Mouse (Mus musculus) midbrain, embryonic 11.5 days (tissue): Measurements from ENCODE around the gene Kcnc1. TPM values are rescaled to one million over a fixed set of nuclear protein-coding genes. Genes with fewer than 3 reads are reported as not detected.

Source experiments
- ATAC-seq: fragments of 200-750 bp; cut with Nextera tagmentation; 2 replicates; pipeline ENCODE4 v1.8.0; 2017; ENCODE audit warnings: moderate TSS enrichment, moderate library complexity; ENCODE audit not compliant: low FRiP score
- DNase-seq: peaks from one replicate; pipeline ENCODE4 v3.0.0; 2015; ENCODE audit warnings: low spot score; ENCODE audit errors: missing footprints
- H3K27ac ChIP-seq: fragments of 300-500 bp; sonication (generic); 2 replicates; pipeline ENCODE4 v1.5.1; 2014; ENCODE audit warnings: low read depth, low read length
- H3K27me3 ChIP-seq: fragments of 300-500 bp; sonication (generic); 2 replicates; pipeline ENCODE4 v1.6.1; 2014; ENCODE audit warnings: mild to moderate bottlenecking, low read length, moderate library complexity, mixed read lengths; ENCODE audit not compliant: control insufficient read depth, insufficient read depth
- H3K36me3 ChIP-seq: fragments of 300-500 bp; sonication (generic); 2 replicates; pipeline ENCODE4 v1.6.1; 2014; ENCODE audit warnings: mild to moderate bottlenecking, low read length, moderate library complexity, mixed read lengths; ENCODE audit not compliant: control insufficient read depth, insufficient read depth
- H3K4me1 ChIP-seq: fragments of 300-500 bp; sonication (generic); 2 replicates; pipeline ENCODE4 v1.6.1; 2014; ENCODE audit warnings: low read length; ENCODE audit not compliant: control insufficient read depth, insufficient read depth
- H3K4me2 ChIP-seq: fragments of 300-500 bp; sonication (generic); 2 replicates; pipeline ENCODE4 v1.6.1; 2014; ENCODE audit warnings: mild to moderate bottlenecking, moderate library complexity
- H3K4me3 ChIP-seq: fragments of 300-500 bp; sonication (generic); 2 replicates; pipeline ENCODE4 v1.5.1; 2014; ENCODE audit warnings: low read depth, low read length
- H3K9ac ChIP-seq: fragments of 300-500 bp; sonication (generic); 2 replicates; pipeline ENCODE4 v1.6.1; 2014; ENCODE audit warnings: low read length
- H3K9me3 ChIP-seq: fragments of 300-500 bp; sonication (generic); 2 replicates; pipeline ENCODE4 v1.6.1; 2016; ENCODE audit warnings: low read length; ENCODE audit not compliant: control insufficient read depth
- WGBS: fragments of 180-500 bp; shearing (Covaris S2); extraction: QIAGEN DNeasy Blood & Tissue Kit; methylation state at CpG from one replicate; pipeline ENCODE4 v1.1.7; 2014; 5-methylcytosine and 5-hydroxymethylcytosine counted together
- polyA plus RNA-seq: library from polyadenylated mRNA; unstranded; fragments of >200 nt; fragmentation: Nextera tagmentation; extraction: Ambion mirVana; gene quantifications from 2 replicates; pipeline ENCODE4 v1.2.1, GENCODE M21; 2014

Kcnc1 gene
- polyA plus RNA-seq, 1 experiment from 2014 or later = 1.4 TPM

GRCm38 (mm10) chr7:46471054-46471737 lies 74.9 kb downstream of the Kcnc1 start:
- ATAC-seq (no peak), DNase-seq (peak; percentile 26)
- no peak overlapping the region for H3K27ac ChIP-seq
- no peaks in the 10 kb centered on the region for H3K27me3 ChIP-seq
- H3K36me3 ChIP-seq = no peaks in the 10 kb centered on the region
- H3K9me3 ChIP-seq = no peaks in the 10 kb centered on the region
- 65% methylated on average over 7 of the region's 7 CpGs for WGBS
- H3K4me3 ChIP-seq = no peak overlapping the region
- no peak overlapping the region for H3K4me2 ChIP-seq
- no peak overlapping the region for H3K9ac ChIP-seq
- H3K4me1 ChIP-seq = peaks cover 5% of the 10 kb centered on the region; the same call in 1 of the 2 replicates

DNA sequence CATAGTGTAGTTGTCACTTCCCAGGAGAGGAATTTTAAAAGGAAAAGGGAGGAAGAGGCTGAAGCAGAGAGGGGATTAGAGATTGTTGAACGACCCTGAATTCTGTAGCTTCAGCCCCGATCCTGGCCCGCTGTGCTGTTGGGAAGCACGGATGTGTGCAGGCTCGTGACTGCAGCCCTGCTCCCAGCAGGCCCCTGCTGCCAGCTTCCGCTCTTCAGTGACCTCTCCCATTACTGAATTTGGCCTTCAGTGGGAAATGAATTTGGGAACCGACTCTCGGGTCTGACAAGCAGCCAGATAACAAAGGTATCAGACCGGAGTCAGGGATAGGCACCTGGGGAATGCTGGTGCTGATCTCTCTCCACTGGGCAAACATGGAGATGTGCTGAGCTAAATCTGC lies 76.8 kb downstream of the Kcnc1 start:
- 20% methylated on average over 9 of the region's 9 CpGs for WGBS
- DNase-seq (peak; percentile 75), ATAC-seq (no peak)
- peaks cover 5% of the 10 kb centered on the region; the same call in 1 of the 2 replicates for H3K4me1 ChIP-seq
- H3K27ac ChIP-seq = no peak overlapping the region
- H3K9me3 ChIP-seq = no peaks in the 10 kb centered on the region
- no peak overlapping the region for H3K4me2 ChIP-seq
- 0 out of 2 replicates have a peak overlapping the region, but pooled peaks have one; percentile 10 for H3K9ac ChIP-seq
- no peak overlapping the region for H3K4me3 ChIP-seq
- H3K36me3 ChIP-seq = no peaks in the 10 kb centered on the region
- no peaks in the 10 kb centered on the region for H3K27me3 ChIP-seq

DNA sequence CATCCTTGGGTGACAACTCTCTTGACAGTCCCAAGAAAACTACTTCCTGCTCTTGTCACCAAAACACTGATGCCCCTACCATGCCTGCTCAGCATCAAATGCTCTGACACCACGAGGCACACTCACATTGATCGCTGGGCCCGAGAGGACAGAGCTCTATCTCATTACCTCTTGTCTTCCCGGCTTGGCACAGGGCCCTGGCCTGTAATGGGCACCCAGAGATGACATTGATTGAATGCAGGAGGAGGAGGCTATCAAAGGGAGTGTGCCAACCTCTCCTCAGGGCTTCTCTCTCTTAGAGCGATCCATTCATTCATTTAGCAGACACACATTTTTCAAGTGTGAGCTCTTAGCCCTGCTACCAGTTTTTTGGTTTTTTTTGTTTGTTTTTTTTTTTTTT lies 79.2 kb downstream of the Kcnc1 start:
- no peaks in the 10 kb centered on the region for H3K36me3 ChIP-seq
- H3K27me3 ChIP-seq = no peaks in the 10 kb centered on the region
- no peaks in the 10 kb centered on the region for H3K9me3 ChIP-seq
- DNase-seq (no peak), ATAC-seq (no peak)
- H3K4me1 ChIP-seq = peaks cover 5% of the 10 kb centered on the region; the same call in 1 of the 2 replicates
- H3K4me3 ChIP-seq = no peak overlapping the region
- WGBS = 93% methylated on average over 5 of the region's 5 CpGs
- H3K9ac ChIP-seq = no peak overlapping the region
- H3K4me2 ChIP-seq = no peak overlapping the region
- H3K27ac ChIP-seq = no peak overlapping the region

DNA sequence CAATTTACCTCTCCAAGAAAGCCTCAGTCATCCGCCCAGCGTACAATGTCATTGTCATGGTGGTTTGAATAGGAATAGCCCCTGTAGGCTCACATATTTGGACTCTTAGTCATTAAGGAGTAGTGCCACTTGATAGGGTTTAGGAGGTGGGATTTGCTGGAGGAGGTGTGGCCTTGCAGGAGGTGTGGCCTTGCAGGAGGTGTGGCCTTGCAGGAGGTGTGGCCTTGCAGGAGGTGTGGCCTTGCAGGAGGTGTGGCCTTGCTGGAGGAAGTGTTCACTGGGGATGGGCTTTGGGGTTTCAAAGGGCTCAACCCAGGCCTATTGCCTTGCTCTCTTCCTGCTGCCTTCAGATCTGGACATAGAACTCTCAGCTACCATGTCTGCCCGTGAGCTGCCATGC lies 81.2 kb downstream of the Kcnc1 start:
- Histone ChIP-seq H3K36me3 (no peaks in the 10 kb centered on the region), H3K9me3 (no peaks in the 10 kb centered on the region), H3K4me3 (no peak overlapping the region), H3K27ac (no peak overlapping the region), H3K9ac (no peak overlapping the region), H3K4me2 (no peak overlapping the region), H3K27me3 (no peaks in the 10 kb centered on the region), H3K4me1 (peaks cover 5% of the 10 kb centered on the region; the same call in 1 of the 2 replicates)
- DNase-seq = peak; percentile 54
- ATAC-seq = no peak
- WGBS = 92% methylated on average over 3 of the region's 3 CpGs

- H3K4me2 ChIP-seq = no peak overlapping the region
- 69% methylated on average over 6 of the region's 6 CpGs for WGBS
- peak; percentile 39 for DNase-seq
Observed at GRCm38 (mm10) chr7:46479793-46480192, 83.5 kb downstream of the Kcnc1 start.

GRCm38 (mm10) chr7:46482099-46482531 lies 85.8 kb downstream of the Kcnc1 start:
- no peak for ATAC-seq
- H3K4me2 ChIP-seq = no peak overlapping the region
- H3K27me3 ChIP-seq = no peaks in the 10 kb centered on the region
- WGBS = 71% methylated on average over 2 of the region's 2 CpGs
- H3K9ac ChIP-seq = no peak overlapping the region
- H3K9me3 ChIP-seq = no peaks in the 10 kb centered on the region
- H3K4me3 ChIP-seq = no peak overlapping the region
- DNase-seq = peak; percentile 56
- H3K4me1 ChIP-seq = no peaks in the 10 kb centered on the region
- no peak overlapping the region for H3K27ac ChIP-seq
- no peaks in the 10 kb centered on the region for H3K36me3 ChIP-seq

More at GRCm38 (mm10) chr7:46479793-46480192, 83.5 kb downstream of the Kcnc1 start:
- no peak overlapping the region for H3K9ac ChIP-seq
- H3K27ac ChIP-seq = no peak overlapping the region
- H3K4me3 ChIP-seq = no peak overlapping the region
- no peaks in the 10 kb centered on the region for H3K4me1 ChIP-seq
- H3K27me3 ChIP-seq = no peaks in the 10 kb centered on the region
- no peak for ATAC-seq
- no peaks in the 10 kb centered on the region for H3K9me3 ChIP-seq
- no peaks in the 10 kb centered on the region for H3K36me3 ChIP-seq

- no peaks in the 10 kb centered on the region for H3K9me3 ChIP-seq
- H3K9ac ChIP-seq = no peak overlapping the region
- H3K27me3 ChIP-seq = no peaks in the 10 kb centered on the region
- no peaks in the 10 kb centered on the region for H3K36me3 ChIP-seq
- ATAC-seq = no peak
- H3K4me2 ChIP-seq = no peak overlapping the region
- no peak overlapping the region for H3K27ac ChIP-seq
- peak; percentile 64 for DNase-seq
- H3K4me3 ChIP-seq = no peak overlapping the region
- H3K4me1 ChIP-seq = no peaks in the 10 kb centered on the region
- 80% methylated on average over 10 of the region's 10 CpGs for WGBS
Observed at GRCm38 (mm10) chr7:46483050-46483449, 86.8 kb downstream of the Kcnc1 start.

- no peak overlapping the region for H3K27ac ChIP-seq
- no peak overlapping the region for H3K4me2 ChIP-seq
- no peaks in the 10 kb centered on the region for H3K9me3 ChIP-seq
- ATAC-seq (no peak), DNase-seq (peak; percentile 39)
- no peaks in the 10 kb centered on the region for H3K36me3 ChIP-seq
- no peaks in the 10 kb centered on the region for H3K4me1 ChIP-seq
- 80% methylated on average over 6 of the region's 6 CpGs for WGBS
- no peaks in the 10 kb centered on the region for H3K27me3 ChIP-seq
- no peak overlapping the region for H3K9ac ChIP-seq
- H3K4me3 ChIP-seq = no peak overlapping the region
Observed at GRCm38 (mm10) chr7:46484223-46484622, 87.9 kb downstream of the Kcnc1 start.

- no peaks in the 10 kb centered on the region for H3K27me3 ChIP-seq
- H3K9me3 ChIP-seq = no peaks in the 10 kb centered on the region
- no peak for ATAC-seq
- peak; percentile 59 for DNase-seq
- no peak overlapping the region for H3K4me2 ChIP-seq
- no peaks in the 10 kb centered on the region for H3K4me1 ChIP-seq
- 83% methylated on average over 5 of the region's 5 CpGs for WGBS
- H3K36me3 ChIP-seq = no peaks in the 10 kb centered on the region
- H3K27ac ChIP-seq = no peak overlapping the region
- H3K4me3 ChIP-seq = no peak overlapping the region
- H3K9ac ChIP-seq = no peak overlapping the region
Observed at GRCm38 (mm10) chr7:46486761-46487160, 90.5 kb downstream of the Kcnc1 start.
